Mouse (Mus musculus) small intestine, adult 2 months (tissue): Measurements from ENCODE around the gene Fbxw13.
"Not testable (repeated sequence)": the region's sequence is repeated elsewhere in the genome, so short reads cannot be mapped to it uniquely, and the experiment has no call there.

Experiments used
- CTCF ChIP-seq: fragments of 200-500 bp; IDR thresholded peaks from 2 replicates; pipeline ENCODE4 v1.5.1; 2012; ENCODE audit warnings: low read depth, mild to moderate bottlenecking, control low read depth, inconsistent platforms, low read length, moderate library complexity, mixed read lengths; ENCODE audit not compliant: insufficient replicate concordance, insufficient read length; ENCODE audit errors: extremely low read depth
- POLR2A ChIP-seq: fragments of 200-500 bp; IDR thresholded peaks from 2 replicates; pipeline ENCODE4 v1.6.1; 2012; ENCODE audit warnings: low read depth, mild to moderate bottlenecking, control low read depth, inconsistent platforms, low read length, moderate library complexity

- TF ChIP-seq CTCF, POLR2A: not testable (repeated sequence)
Observed at GRCm38 (mm10) chr9:109201347-109201746, 5.6 kb upstream of the Fbxw13 start.
